Mouse (Mus musculus) CH12.LX (cell line): Measurements from ENCODE around the gene Lad1.

ENCODE experiments used
- CTCF ChIP-seq, 2 experiments: IDR thresholded peaks in 1 of 2; conservative IDR thresholded peaks in 1 of 2; 2 replicates each; pipeline ENCODE4 v1.5.1; 2011 to 2012; ENCODE audit warnings: low read depth in 2 of 2, low read length in 2 of 2, improper control_type of control experiment in 1 of 2, inconsistent platforms in 1 of 2, mild to moderate bottlenecking in 1 of 2, moderate library complexity in 1 of 2
- KAT2A ChIP-seq: IDR thresholded peaks from 2 replicates; pipeline ENCODE4 v1.6.1; 2012; ENCODE audit warnings: low read length, improper control_type of control experiment, inconsistent platforms; ENCODE audit not compliant: insufficient replicate concordance
- MAX ChIP-seq: IDR thresholded peaks from 2 replicates; pipeline ENCODE4 v1.6.1; 2011; ENCODE audit warnings: low read length, improper control_type of control experiment
- MYC ChIP-seq: IDR thresholded peaks from 2 replicates; pipeline ENCODE4 v1.6.1; 2011; ENCODE audit warnings: low read depth, mild to moderate bottlenecking, improper control_type of control experiment, low read length
- NELFE ChIP-seq: IDR thresholded peaks from 2 replicates; pipeline ENCODE4 v1.6.1; 2011; ENCODE audit warnings: low read depth, low read length, improper control_type of control experiment
- POLR2A ChIP-seq: IDR thresholded peaks from 2 replicates; pipeline ENCODE4 v1.6.1; 2011; ENCODE audit warnings: low read depth, mild to moderate bottlenecking, improper control_type of control experiment, low read length
- SIN3A ChIP-seq: IDR thresholded peaks from 2 replicates; pipeline ENCODE4 v1.6.1; 2012; ENCODE audit warnings: low read length, improper control_type of control experiment, inconsistent platforms

GRCm38 (mm10) chr1:135863786-135864335, 45.5 kb downstream of the Lad1 start:
- TF ChIP-seq POLR2A (no peak), CTCF (conservative IDR thresholded peaks at IDR 0.05 in 1 of 2, IDR thresholded peaks at IDR 0.05 in 1 of 2; ENCODE audit: low read depth in 2 of 2, low read length in 2 of 2) (no peak), KAT2A (no peak), SIN3A (no peak), MYC (no peak), MAX (no peak), NELFE (no peak)
